Mouse (Mus musculus) stomach, embryonic 16.5 days (tissue): ENCODE results near the gene Plekha7. TPM values are rescaled to one million over a fixed set of nuclear protein-coding genes. Genes with fewer than 3 reads are reported as not detected.
"Not testable (repeated sequence)": the region's sequence is repeated elsewhere in the genome, so short reads cannot be mapped to it uniquely, and the experiment has no call there.

Experiments
- ATAC-seq: fragments of 200-750 bp; cut with Nextera tagmentation; 2 replicates; pipeline ENCODE4 v1.8.0; 2017; ENCODE audit warnings: moderate number of reproducible peaks, moderate TSS enrichment; ENCODE audit not compliant: insufficient read depth, low FRiP score
- H3K27ac ChIP-seq: fragments of 300-500 bp; sonication (generic); 2 replicates; pipeline ENCODE4 v1.5.1; 2014; ENCODE audit warnings: low read length
- H3K27me3 ChIP-seq: fragments of 300-500 bp; sonication (generic); 2 replicates; pipeline ENCODE4 v1.6.1; 2014; ENCODE audit warnings: low read length, control low read depth, mixed read lengths; ENCODE audit not compliant: control insufficient read depth, insufficient read depth
- H3K36me3 ChIP-seq: fragments of 300-500 bp; sonication (generic); 2 replicates; pipeline ENCODE4 v1.6.1; 2014; ENCODE audit warnings: low read length; ENCODE audit not compliant: control insufficient read depth, insufficient read depth
- H3K4me1 ChIP-seq: fragments of 300-500 bp; sonication (generic); 2 replicates; pipeline ENCODE4 v1.6.1; 2014; ENCODE audit warnings: low read length, control low read depth, mixed read lengths; ENCODE audit not compliant: control insufficient read depth, insufficient read depth
- H3K4me2 ChIP-seq: fragments of 300-500 bp; sonication (generic); 2 replicates; pipeline ENCODE4 v1.6.1; 2014; ENCODE audit warnings: low read depth, low read length, mixed read lengths
- H3K4me3 ChIP-seq: fragments of 300-500 bp; sonication (generic); replicated peaks from 2 replicates; pipeline ENCODE4 v1.5.1; 2014; ENCODE audit warnings: mild to moderate bottlenecking, low read length
- H3K9ac ChIP-seq: fragments of 300-500 bp; sonication (generic); 2 replicates; pipeline ENCODE4 v1.6.1; 2014; ENCODE audit warnings: low read length
- H3K9me3 ChIP-seq: fragments of 300-500 bp; sonication (generic); replicated peaks from 2 replicates; pipeline ENCODE4 v1.6.1; 2016; ENCODE audit warnings: low read length, control low read depth; ENCODE audit not compliant: control insufficient read depth
- WGBS: fragments of 180-500 bp; shearing (Covaris S2); extraction: QIAGEN DNeasy Blood & Tissue Kit; methylation state at CpG from one replicate; pipeline ENCODE4 v1.1.7; 2014; 5-methylcytosine and 5-hydroxymethylcytosine counted together
- polyA plus RNA-seq: library from polyadenylated mRNA; unstranded; fragments of >200 nt; fragmentation: Nextera tagmentation; extraction: Ambion mirVana; gene quantifications from 2 replicates; pipeline ENCODE4 v1.2.1, GENCODE M21; 2015

Plekha7 gene
- polyA plus RNA-seq, 1 experiment from 2014 or later = 19.9 TPM

DNA sequence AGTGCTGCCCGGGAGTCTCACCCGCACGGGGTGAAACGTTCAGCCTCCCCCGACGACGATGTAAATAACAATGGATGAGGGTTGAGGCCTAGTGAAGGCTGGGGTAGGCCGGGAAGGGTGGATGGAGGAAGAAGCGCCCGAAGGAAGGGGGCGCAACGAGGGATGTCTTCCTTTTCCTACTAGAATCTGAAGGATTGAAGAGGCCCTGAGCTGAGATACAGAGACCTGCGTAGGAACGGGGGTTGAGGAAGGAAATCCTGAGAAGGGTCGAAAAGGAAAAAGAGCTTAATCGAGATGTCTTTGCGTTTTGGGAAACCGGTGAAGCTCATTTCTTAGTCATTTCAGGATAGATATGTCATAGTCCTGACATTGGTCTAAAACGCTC lies 214.7 kb downstream of the Plekha7 start:
- Histone ChIP-seq H3K27ac (peak overlapping the region; percentile 93), H3K4me1 (peaks cover 7% of the 10 kb centered on the region; the same call in 1 of the 2 replicates), H3K9me3 (no peaks in the 10 kb centered on the region), H3K27me3 (no peaks in the 10 kb centered on the region), H3K9ac (peak overlapping the region; percentile 90), H3K36me3 (no peaks in the 10 kb centered on the region), H3K4me2 (peak overlapping the region; percentile 95), H3K4me3 (peak overlapping the region; percentile 74)
- 0% methylated on average over 19 of the region's 19 CpGs for WGBS
- ATAC-seq = peak; percentile 79

DNA sequence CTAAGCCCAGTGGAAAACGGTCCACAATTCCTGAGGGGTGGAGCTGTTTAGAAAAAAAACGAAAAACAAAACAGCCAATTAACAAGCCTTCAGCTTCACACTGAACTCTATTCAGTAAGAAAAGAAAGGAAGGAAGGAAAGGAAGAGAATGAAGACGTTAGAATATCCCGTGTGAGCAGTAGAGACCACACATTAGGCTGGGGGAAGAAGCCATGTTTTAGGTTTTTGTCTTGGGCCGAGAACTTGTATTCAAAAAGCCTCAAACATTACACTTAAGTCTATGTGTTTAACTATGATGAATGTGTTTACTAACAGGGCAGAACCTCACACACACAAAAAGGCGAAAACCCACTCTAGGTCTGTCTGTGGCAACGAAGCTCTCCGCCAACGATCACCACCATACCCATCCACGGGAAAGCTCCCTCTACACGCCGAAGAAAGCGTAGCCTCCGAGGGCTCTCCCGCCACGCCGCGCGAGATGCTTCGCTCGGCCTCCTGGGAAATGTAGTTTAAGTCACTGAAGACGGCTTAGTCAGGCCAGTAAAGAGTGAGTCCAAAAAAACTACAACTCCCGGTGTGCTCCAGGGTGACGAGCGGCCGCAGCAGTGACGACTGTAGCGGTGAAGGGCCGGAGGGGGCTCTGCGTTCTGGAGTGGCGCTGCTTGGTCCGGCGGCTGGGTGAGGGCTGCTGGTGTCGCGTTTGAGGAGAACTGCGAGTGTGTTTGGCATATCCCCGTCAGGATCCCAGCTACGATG lies 215.3 kb downstream of the Plekha7 start:
- Histone ChIP-seq H3K9ac (peak overlapping the region; percentile 90), H3K4me2 (peak overlapping the region; percentile 95), H3K9me3 (no peaks in the 10 kb centered on the region), H3K36me3 (no peaks in the 10 kb centered on the region), H3K27me3 (no peaks in the 10 kb centered on the region), H3K27ac (peak overlapping the region; percentile 93), H3K4me3 (peak overlapping the region; percentile 74), H3K4me1 (peaks cover 7% of the 10 kb centered on the region; the same call in 1 of the 2 replicates)
- under 1% methylated on average over 38 of the region's 38 CpGs for WGBS
- ATAC-seq = peak; percentile 100

DNA sequence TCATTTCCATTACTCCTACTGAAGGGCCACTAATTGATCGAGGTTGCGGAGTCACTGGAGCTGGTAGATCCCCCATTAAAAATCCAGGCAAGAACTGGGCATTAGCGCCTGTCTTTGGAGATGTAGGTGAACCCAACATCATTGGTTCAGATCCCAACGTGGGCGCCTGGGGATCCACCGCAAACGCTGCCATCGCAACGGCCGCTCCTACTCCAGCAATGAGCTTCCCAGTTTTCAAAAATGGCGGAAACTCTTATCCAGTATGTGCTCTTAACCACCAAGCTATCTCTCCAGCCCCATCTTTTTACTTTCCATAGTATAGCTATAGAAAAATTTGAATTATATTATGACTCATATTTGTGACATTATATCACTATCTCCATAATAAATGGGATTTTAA lies 223.8 kb downstream of the Plekha7 start, which contains the start of gene Gm4353:
Gm4353 (minus strand) TSS at position 270 of the 400 bp plus-strand sequence.
- not testable (repeated sequence) for H3K4me2 ChIP-seq, H3K9ac ChIP-seq, H3K4me3 ChIP-seq, ATAC-seq, H3K27ac ChIP-seq, H3K4me1 ChIP-seq, H3K36me3 ChIP-seq, H3K9me3 ChIP-seq, H3K27me3 ChIP-seq
- WGBS = 96% methylated on average over 11 of the region's 11 CpGs

Other genes with a start within 250 kb of the Plekha7 start
- gene Gm4353, start 223.7 kb downstream of the Plekha7 start, polyA plus RNA-seq = 0.62 and 1.9 TPM in 2 replicates
- 589 and 713 TPM in 2 replicates for gene Rps13, start 25.8 kb upstream of the Plekha7 start, polyA plus RNA-seq
- gene Pik3c2a, start 135.1 kb upstream of the Plekha7 start, polyA plus RNA-seq = 28.7 and 29.3 TPM in 2 replicates
- gene Nucb2, start 196.0 kb upstream of the Plekha7 start, polyA plus RNA-seq = 36.4 and 40.2 TPM in 2 replicates